Mouse (Mus musculus) erythroid progenitor cell, adult 5-6 weeks (primary cell): ENCODE results near the gene Agbl3. TPM values are rescaled to one million over a fixed set of nuclear protein-coding genes. Genes with fewer than 3 reads are reported as not detected.

Experiments used
- ATAC-seq: replicated peaks from 2 replicates; pipeline ENCODE4 v1.8.0; 2016; ENCODE audit warnings: moderate number of reproducible peaks, mild to moderate bottlenecking, moderate TSS enrichment, inconsistent platforms; ENCODE audit not compliant: poor library complexity, low FRiP score, severe bottlenecking
- total RNA-seq, 2 experiments: library from RNA; stranded (forward) in 1 of 2; stranded (reverse) in 1 of 2; fragments of 150-400 nt in 1 of 2; fragments of 186-747, 209-891 nt in 1 of 2; gene quantifications; 2 replicates each; pipeline versions ENCODE4 v1.2.3 to v1.2.4; 2015 to 2017; ENCODE audit warnings: low replicate concordance in 2 of 2

Agbl3 gene
- total RNA-seq (2015; ENCODE audit: low replicate concordance) (4.2 and 15.1 TPM in 2 replicates), total RNA-seq (2017; ENCODE audit: low replicate concordance) (8.6 TPM in 1 of 2 replicates, not detected in the other)

DNA sequence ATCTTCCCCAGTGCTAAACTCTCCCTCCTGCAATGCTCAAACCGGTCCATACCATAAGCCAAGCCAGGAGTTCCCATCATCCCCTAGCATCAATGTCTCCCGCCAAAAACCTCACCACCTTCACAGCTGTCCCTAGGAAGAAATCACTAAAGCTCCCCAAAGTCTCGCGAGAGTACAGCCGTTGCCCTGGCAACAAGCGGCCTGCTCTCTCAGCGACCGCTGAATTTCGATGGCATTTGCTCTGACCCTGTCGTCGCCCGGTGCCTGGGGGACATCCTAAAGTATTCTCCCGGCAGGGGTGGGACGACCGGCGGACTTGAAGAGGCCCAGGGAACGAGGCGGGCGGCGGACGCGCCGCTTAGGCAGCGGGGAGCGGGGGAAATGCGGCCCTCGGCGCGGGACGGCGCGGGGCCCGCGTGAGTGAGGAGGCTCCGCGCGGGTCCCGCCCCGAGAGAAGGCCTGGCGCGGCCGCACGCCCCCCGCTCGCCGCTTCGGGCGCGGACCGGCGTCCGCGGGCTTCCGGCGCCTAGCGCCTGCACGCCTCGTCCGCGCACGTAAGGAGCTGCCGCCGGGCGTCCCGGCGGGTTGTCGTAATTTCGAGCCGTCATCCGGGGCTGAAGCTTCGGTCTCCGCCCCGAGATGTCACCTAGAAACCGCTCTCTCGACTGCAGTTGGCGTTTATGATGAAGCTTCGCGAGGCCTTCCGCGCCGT is at the start of gene Agbl3:
Agbl3 (plus strand) TSS at position 202 of the 712 bp plus-strand sequence.
- peak; percentile 90 for ATAC-seq

DNA sequence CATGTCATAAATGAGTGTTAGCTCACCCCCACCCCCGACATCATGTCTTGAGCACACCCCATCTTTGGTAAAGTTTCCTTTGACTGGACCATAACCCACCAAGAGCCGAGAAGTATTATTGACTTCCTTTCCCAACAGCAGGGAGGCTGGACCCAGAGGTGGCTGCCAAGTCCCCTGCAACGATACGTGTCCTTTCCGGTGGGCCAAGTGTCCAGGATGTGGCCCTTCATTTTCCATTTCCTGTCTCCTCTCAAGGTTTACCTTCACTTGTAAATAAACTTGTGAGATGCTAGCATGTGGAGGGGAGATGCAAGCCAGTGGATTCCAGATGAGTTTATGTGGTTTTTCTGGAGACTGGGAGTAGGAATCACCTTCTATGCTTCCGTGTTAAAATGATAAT is 49.2 kb upstream of the Agbl3 start:
- ATAC-seq = no peak

DNA sequence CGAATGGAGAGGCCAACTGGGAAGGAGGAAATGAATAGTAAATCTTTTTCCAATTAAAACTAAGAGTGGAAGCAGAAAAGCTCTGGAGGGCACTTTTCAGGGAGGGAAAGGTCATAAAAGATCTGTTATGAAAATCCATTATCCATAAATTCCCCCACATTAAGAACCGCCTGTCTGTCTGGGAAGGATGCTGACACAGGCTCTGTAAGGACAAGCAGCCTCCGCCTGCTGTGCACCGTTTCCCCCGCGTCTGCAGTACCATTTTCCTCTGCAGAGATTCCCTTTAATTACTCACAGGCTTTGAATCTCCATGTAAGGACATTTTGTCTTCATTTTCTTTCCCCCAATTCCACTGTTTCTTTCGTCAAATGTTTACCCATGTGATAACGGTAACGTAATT is 48.7 kb upstream of the Agbl3 start:
- no peak for ATAC-seq

GRCm38 (mm10) chr6:34734940-34735695 is 45.1 kb upstream of the Agbl3 start:
- ATAC-seq = no peak

DNA sequence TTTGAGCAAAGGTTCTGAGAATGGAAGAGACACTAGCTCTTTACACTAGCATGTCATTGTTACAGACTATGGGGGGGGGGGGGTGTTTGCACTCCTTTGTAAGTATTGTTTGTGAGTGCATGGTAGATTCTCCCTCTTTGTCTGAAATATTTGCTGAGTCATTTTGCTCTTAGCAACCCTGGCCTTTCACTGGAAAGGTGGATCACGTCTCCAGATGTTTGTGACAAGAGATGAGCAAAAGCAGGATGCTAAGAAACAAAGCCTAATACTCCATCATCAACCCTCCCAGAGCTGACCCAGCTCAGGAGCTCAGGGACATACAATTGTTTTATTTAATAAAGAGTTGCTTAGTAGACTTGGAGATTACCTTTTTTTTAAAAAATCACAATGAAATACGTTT is 43.3 kb upstream of the Agbl3 start:
- no peak for ATAC-seq

GRCm38 (mm10) chr6:34743946-34744345 is 36.3 kb upstream of the Agbl3 start:
- no peak for ATAC-seq

- no peak for ATAC-seq
Observed at GRCm38 (mm10) chr6:34747846-34748245, 32.4 kb upstream of the Agbl3 start.

- no peak for ATAC-seq
Observed at GRCm38 (mm10) chr6:34748566-34748965, 31.7 kb upstream of the Agbl3 start.

GRCm38 (mm10) chr6:34749526-34749925 is 30.7 kb upstream of the Agbl3 start:
- ATAC-seq = no peak

DNA sequence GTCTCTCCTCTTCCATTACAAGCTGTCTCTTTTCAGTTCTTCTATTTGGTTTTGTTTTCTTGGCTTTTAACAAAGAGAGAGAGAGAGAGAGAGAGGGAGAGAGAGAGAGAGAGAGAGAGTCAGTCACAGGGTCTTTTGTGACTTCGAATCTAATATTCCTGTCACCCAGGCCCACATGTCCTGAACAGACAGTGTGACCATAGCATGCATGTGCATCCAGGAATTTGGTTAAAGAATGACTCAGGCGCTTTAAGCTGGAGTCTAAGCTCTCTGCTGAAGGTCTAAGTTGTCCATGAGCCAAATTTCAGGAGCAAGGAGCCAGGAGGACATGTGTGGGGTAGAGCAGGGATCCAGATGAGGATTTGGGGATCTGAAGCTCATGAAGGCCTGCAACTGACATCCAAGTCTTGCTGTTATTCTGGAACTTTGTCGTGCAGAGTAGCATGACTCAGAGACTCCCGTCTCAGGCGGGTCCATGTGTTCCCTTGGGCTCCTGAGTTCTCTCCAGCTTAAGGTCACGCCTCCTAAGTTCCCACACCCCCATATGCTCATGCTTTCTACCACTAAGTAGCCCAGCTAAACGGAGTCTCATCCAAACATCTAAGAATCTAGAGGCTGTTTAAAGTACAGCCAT is 29.6 kb upstream of the Agbl3 start:
- no peak for ATAC-seq

GRCm38 (mm10) chr6:34751625-34752024 is 28.6 kb upstream of the Agbl3 start:
- ATAC-seq = no peak

- no peak for ATAC-seq
Observed at GRCm38 (mm10) chr6:34754448-34754847, 25.8 kb upstream of the Agbl3 start.

DNA sequence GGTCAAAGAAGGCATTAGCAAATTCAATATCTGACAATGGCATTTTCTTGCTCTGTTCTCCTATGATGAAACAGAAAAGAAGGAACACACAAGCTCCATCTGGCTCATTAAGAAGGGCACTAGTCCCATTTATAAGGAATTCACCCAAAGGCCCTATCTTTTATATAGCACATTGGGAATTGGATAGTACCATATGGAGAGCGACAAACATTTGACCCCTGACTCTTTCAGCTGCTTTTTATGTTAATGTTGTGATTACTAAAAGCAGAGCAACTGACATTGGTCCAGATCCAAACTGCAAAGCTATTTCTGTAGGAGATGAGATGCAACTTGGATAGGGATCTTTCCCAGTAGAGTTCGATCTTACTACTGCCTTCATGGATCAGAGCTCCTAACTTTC is 21.9 kb upstream of the Agbl3 start:
- no peak for ATAC-seq

- no peak for ATAC-seq
Observed at GRCm38 (mm10) chr6:34760023-34760422, 20.2 kb upstream of the Agbl3 start.

DNA sequence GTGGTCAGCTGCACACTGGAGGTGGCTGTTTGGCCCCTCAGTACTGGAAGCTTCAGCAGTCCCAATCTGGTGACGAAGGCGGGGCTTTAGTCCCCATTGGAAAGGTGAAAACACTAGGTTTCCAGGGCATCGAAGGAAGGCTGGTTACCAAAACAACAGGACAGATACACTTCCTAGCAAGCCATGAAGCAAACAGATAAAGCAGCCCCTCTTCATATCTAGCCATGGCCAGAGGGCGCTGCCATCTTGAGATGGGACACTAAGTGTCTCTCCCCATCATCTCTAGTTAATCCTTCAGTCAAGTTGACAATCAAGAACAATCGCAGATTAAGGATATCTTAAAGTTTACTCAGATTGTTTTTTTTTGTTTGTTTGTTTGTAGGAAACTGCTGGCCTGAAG is 14.5 kb upstream of the Agbl3 start:
- no peak for ATAC-seq

GRCm38 (mm10) chr6:34769984-34770383 is 10.2 kb upstream of the Agbl3 start:
- no peak for ATAC-seq

DNA sequence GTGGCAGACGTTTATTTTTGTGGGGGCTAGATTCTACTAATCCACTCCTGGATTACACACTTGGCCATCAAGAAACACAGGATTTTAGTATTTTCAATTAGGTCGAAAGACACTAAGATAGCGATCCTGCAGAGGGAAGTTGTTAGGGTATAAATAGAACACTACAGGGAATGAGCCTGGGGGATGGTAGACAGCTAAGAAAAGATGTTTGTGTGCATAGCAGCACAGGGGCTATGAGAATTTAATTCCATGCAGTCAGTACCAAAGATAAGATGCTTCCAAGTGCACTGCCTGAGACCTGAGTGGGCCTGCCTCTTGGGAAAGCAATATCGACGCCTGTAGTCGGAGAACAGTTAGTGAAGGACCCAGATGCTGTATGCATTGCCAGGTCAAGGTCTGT is 9.7 kb upstream of the Agbl3 start:
- ATAC-seq = no peak

- no peak for ATAC-seq
Observed at GRCm38 (mm10) chr6:34776396-34776795, 3.8 kb upstream of the Agbl3 start.

GRCm38 (mm10) chr6:34777094-34777493 is 3.1 kb upstream of the Agbl3 start:
- ATAC-seq = no peak

- no peak for ATAC-seq
Observed at GRCm38 (mm10) chr6:34777981-34778668, 2.1 kb upstream of the Agbl3 start.
